In the genomic region with DNA sequence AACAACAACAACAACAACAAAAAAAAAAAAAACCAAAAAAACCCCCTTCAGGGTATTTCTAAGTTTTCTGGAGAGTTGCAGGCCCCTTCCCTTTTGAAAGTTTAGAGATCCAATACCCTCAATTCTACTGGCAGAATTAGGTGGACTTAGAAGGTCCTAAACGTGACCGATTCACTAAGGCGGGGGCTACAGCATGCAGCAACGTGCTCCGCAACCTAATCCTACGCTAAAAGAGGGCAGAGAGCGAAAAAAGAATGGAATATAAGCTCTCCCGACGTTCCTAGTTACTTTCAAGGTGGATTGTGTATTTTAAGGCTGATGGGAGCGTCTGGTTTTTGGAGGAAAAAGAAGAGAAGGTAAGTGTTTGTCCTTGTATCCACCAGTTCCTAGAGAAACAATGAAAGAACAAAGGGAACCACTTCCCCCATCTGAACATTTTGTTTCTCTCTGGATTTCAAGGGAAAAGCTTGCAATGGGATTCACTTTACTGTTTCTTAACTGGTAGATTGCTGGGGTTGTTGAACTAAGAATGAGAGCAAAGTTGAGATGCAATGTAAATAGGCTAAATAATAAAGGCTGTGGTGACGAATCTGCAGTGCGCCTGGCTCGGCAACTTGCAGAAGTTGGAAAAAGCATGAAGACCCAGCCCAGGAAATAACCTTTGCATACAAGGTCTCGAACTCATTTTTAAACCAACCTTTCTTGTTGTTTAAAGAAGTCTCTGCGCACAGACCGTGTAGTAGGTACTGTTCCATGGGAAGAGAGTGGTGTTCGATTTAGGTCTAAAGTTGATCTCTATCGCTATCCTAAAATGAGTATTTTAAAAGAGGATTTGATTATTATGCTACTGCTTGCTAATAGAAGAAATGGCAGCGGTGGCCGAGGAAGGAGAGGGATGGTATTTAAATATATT, we compare ENCODE assay signal across 8 mouse cellular contexts. TPM values are rescaled to one million over a fixed set of nuclear protein-coding genes. Genes with fewer than 3 reads are reported as not detected.
A peak's percentile ranks its signal among the peaks of the same experiment; 100 is the strongest.
DNase-seq lines count a peak whose midpoint lies in the region; ATAC-seq and TF ChIP-seq lines count a peak whose summit lies in the region.

Gene Mllt10 (plus strand): TSS at position 222 of the 913 bp plus-strand sequence.

- TF ChIP-seq CTCF in lung, embryonic 14.5 days (IDR thresholded peaks at IDR 0.05; ENCODE audit: low read depth), result no peak

- peak within 1 kb of the TSS; percentile 94 for H3K4me2 ChIP-seq in lung, embryonic 14.5 days
- H3K4me2 ChIP-seq in liver, embryonic 12.5 days, result peak within 1 kb of the TSS; percentile 86

- intact Hi-C loops in gastrocnemius, postnatal 36 days (cut with DNase I), result no loop called here

- peak within 1 kb of the TSS; percentile 51 for H3K4me3 ChIP-seq in lung, embryonic 14.5 days (ENCODE audit: low read depth, low read length)
- peak within 1 kb of the TSS; percentile 99 for H3K4me3 ChIP-seq in brown adipose tissue, adult 24 weeks (ENCODE audit: insufficient read depth, low read depth, low read length)
- H3K4me3 ChIP-seq in liver, embryonic 12.5 days, result peak within 1 kb of the TSS; percentile 77

- no peak for ATAC-seq in lung, embryonic 14.5 days (ENCODE audit: insufficient read depth)
- no peak for ATAC-seq in inflammation-experienced regulatory T-cells, adult 6 months
- no peak for ATAC-seq in liver, embryonic 12.5 days

- H3K4me1 ChIP-seq in lung, embryonic 14.5 days (ENCODE audit: insufficient read depth), result peaks cover 10% of the 10 kb centered on the region
- no peaks in the 10 kb centered on the region for H3K4me1 ChIP-seq in brown adipose tissue, adult 24 weeks (ENCODE audit: control insufficient read depth, insufficient read depth, insufficient read length, low read length)
- peaks cover 39% of the 10 kb centered on the region for H3K4me1 ChIP-seq in liver, embryonic 12.5 days

- no peaks in the 10 kb centered on the region for H3K27me3 ChIP-seq in lung, embryonic 14.5 days (ENCODE audit: insufficient read depth, low read length)
- H3K27me3 ChIP-seq in liver, embryonic 12.5 days (replicated peaks), result peaks cover 21% of the 10 kb centered on the region

- H3K27ac ChIP-seq in lung, embryonic 14.5 days (ENCODE audit: low read depth), result peak within 1 kb of the TSS; percentile 98
- H3K27ac ChIP-seq in brown adipose tissue, adult 24 weeks (replicated peaks; ENCODE audit: low read depth, low read length), result peak within 1 kb of the TSS; percentile 97
- peak within 1 kb of the TSS; percentile 99 for H3K27ac ChIP-seq in liver, embryonic 12.5 days

- WGBS in lung, embryonic 14.5 days, result 3% methylated on average over 20 of the region's 20 CpGs
- 7% methylated on average over 20 of the region's 20 CpGs for WGBS in liver, embryonic 12.5 days (ENCODE audit: insufficient replicate concordance)

- H3K9ac ChIP-seq in lung, embryonic 14.5 days, result peak within 1 kb of the TSS; percentile 94
- H3K9ac ChIP-seq in liver, embryonic 12.5 days, result peak within 1 kb of the TSS; percentile 91

- no peaks in the 10 kb centered on the region for H3K9me3 ChIP-seq in lung, embryonic 14.5 days (ENCODE audit: low read depth, low read length)
- no peaks in the 10 kb centered on the region for H3K9me3 ChIP-seq in liver, embryonic 12.5 days (replicated peaks)

- no peaks in the 10 kb centered on the region for H3K36me3 ChIP-seq in lung, embryonic 14.5 days (ENCODE audit: insufficient read depth)
- H3K36me3 ChIP-seq in liver, embryonic 12.5 days, result no peaks in the 10 kb centered on the region

- DNase-seq in lung, embryonic 14.5 days, result peak; percentile 72
- no peak for DNase-seq in lung, adult 18-20 months
- no peak for DNase-seq in gastrocnemius, postnatal 36 days
- peak; percentile 65 for DNase-seq in retina, postnatal 1 day
- no peak for DNase-seq in ovary, postnatal 10 days (ENCODE audit: low spot score)

RNA-seq across cellular contexts. Expression of gene Mllt10, which starts in this region (rescaled TPM):
- polyA plus RNA-seq in lung, embryonic 14.5 days (2014; fragmentation: Nextera tagmentation; extraction: Ambion mirVana), result 39.1 and 46.2 TPM in 2 replicates
- polyA plus RNA-seq in brown adipose tissue, adult 24 weeks (2012; ENCODE audit: insufficient read depth, insufficient read length, missing spikeins), result 9.2 and 10.1 TPM in 2 replicates
- 10 to 100 TPM; 15.6 to 21.9 TPM for total RNA-seq in gastrocnemius, postnatal 36 days (2021)
- polyA plus RNA-seq in inflammation-experienced regulatory T-cells, adult 6 months (2017; shearing (Covaris generic)), result 10 to 100 TPM; 26.7 to 44.6 (median 37.8) TPM
- 39.2 and 40.1 TPM in 2 replicates for polyA plus RNA-seq in liver, embryonic 12.5 days (2016; fragmentation: Nextera tagmentation; extraction: Ambion mirVana)

Comparison
In these comparisons a context has a peak if more than half of its experiments do, and no peak if none do; other contexts are left out.
1. DNase-seq: peak in lung, embryonic 14.5 days (single experiment) and retina, postnatal 1 day (single experiment); none in lung, adult 18-20 months (0 of 2), gastrocnemius, postnatal 36 days (0 of 2) and ovary, postnatal 10 days (single experiment).
2. Peak in every context shown above with its lines, with median percentiles within 50 percentile points of each other: H3K27ac ChIP-seq and H3K4me3 ChIP-seq.